Mouse (Mus musculus): ENCODE data around the gene Rgr. TPM values are rescaled to one million over a fixed set of nuclear protein-coding genes. Genes with fewer than 3 reads are reported as not detected.

Gene Rgr
- total and polyA plus RNA-seq, 2 experiments from 2014 or later: not detected

DNA sequence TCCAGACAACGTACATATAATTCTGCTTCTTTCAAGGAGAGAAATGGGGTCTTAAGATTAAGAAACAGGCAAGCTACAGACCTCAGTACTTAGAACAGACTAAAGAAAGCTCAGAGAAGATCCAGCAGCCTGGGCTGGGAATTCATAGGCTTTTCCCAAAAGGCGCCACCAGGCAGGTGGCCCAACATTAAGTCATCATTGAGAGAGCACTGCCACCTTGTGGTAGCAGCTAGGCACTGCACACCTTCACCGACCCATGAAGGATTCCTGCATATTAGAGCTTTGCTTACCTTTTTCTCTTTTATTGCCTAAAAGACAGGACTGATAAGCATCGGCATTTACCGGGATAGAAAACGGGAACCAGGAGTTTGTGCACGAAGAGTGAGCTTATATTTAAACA is 15.5 kb downstream of the Rgr start:
- DNase-seq (ENCODE audit: low spot score) (peak; percentile 69), ATAC-seq (ENCODE audit: insufficient read depth, low read depth) (no peak)
- Histone ChIP-seq H3K4me3 (ENCODE audit: low read depth, low read length) (no peak overlapping the region), H3K9me3 (replicated peaks; ENCODE audit: control insufficient read depth, low read length) (no peaks in the 10 kb centered on the region), H3K27ac (ENCODE audit: low read depth) (no peak overlapping the region), H3K4me1 (ENCODE audit: control insufficient read depth, insufficient read depth) (no peaks in the 10 kb centered on the region), H3K36me3 (replicated peaks; ENCODE audit: control insufficient read depth, insufficient read depth, low read length) (no peaks in the 10 kb centered on the region), H3K27me3 (ENCODE audit: control insufficient read depth, insufficient read depth, low read length) (no peaks in the 10 kb centered on the region), H3K4me2 (ENCODE audit: low read depth, low read length) (no peak overlapping the region), H3K9ac (replicated peaks; ENCODE audit: low read depth, low read length) (no peak overlapping the region)
- WGBS: 14% methylated on average over 7 of the region's 7 CpGs
- TF ChIP-seq CTCF (IDR thresholded peaks at IDR 0.05; ENCODE audit: low read depth) (peak; percentile 86), EP300 (IDR thresholded peaks at IDR 0.05; ENCODE audit: low read depth) (no peak)

DNA sequence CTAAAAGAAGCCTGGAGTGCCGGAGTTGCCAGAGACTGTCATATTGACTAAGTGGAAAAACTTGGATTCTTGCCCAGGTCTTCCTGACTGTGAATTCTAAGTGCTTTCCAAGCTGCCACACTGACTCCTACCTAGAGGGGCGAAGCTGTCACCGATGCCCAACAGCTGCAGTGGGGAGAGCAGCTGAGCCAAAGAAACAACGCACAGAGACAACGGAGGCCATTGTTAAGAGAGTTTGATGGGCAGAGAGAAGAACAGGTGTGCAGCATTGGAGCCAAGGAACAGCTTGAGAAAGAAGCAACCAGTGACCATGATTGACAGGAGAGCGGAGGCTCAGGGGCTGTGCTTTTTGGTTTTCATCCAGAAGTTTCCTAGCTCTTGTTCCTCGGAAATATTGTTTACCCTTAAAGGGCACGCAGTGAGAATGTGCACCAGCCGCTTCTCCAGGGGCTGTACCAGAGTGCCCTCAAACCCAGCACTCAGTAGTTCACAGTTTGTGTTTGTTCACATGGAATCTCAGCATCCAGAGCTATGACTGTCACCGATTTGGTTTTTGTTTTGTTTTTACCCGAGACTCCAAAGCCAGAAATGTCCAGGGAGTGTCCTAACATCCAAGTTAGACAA is 16.2 kb downstream of the Rgr start:
- no peaks in the 10 kb centered on the region for H3K9me3 ChIP-seq (replicated peaks; ENCODE audit: control insufficient read depth, low read length)
- no peak for ATAC-seq (ENCODE audit: insufficient read depth, low read depth)
- no peaks in the 10 kb centered on the region for H3K27me3 ChIP-seq (ENCODE audit: control insufficient read depth, insufficient read depth, low read length)
- no peaks in the 10 kb centered on the region for H3K36me3 ChIP-seq (replicated peaks; ENCODE audit: control insufficient read depth, insufficient read depth, low read length)
- no peak overlapping the region for H3K4me2 ChIP-seq (ENCODE audit: low read depth, low read length)
- no peaks in the 10 kb centered on the region for H3K4me1 ChIP-seq (ENCODE audit: control insufficient read depth, insufficient read depth)
- H3K4me3 ChIP-seq (ENCODE audit: low read depth, low read length): no peak overlapping the region
- TF ChIP-seq CTCF (IDR thresholded peaks at IDR 0.05; ENCODE audit: low read depth): no peak
- H3K9ac ChIP-seq (replicated peaks; ENCODE audit: low read depth, low read length): no peak overlapping the region
- peak; percentile 6 for DNase-seq (ENCODE audit: low spot score)
- no peak overlapping the region for H3K27ac ChIP-seq (ENCODE audit: low read depth)
- 54% methylated on average over 11 of the region's 11 CpGs for WGBS

DNA sequence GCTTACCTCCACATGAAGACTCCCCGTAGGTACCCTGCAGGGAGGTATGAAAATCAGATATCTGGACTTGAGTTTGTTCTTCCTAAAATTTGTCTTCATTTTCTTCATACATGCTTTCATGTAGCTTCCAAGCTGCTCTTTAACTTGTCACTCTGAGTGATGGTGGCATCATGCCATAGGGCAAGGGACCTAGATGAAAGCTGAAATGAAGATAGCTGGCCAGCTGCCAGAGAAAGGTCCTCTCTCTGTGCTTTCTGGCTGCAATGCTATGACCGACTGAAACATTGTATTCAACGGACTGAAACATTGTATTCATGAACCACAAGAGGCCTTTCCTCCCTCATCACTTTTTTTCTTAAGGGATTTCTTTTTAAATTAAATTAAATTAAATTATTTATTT is 20.2 kb downstream of the Rgr start:
- no peak overlapping the region for H3K27ac ChIP-seq (ENCODE audit: low read depth)
- 68% methylated on average over 3 of the region's 3 CpGs for WGBS
- TF ChIP-seq EP300 (IDR thresholded peaks at IDR 0.05; ENCODE audit: low read depth) (no peak), CTCF (IDR thresholded peaks at IDR 0.05; ENCODE audit: low read depth) (no peak)

DNA sequence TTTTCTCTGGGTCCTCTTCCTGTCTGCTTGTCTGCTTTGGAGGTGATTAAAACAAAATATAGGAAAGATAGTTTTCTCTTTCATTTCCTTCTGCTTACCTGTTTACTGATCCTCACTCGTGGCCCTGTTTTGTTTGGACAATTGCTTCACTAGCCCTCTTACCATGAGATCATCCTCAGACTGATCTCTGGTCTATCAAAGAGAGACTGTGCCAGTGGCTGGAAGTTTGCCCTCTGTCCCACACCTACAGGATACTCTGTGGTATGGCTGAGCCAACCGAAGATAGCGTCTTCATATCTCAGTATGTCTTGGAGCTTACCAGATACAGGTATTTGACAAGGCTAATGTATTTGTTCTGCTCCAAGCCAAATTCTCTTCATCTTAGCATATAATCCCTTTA is 20.8 kb downstream of the Rgr start:
- Histone ChIP-seq H3K4me1 (ENCODE audit: control insufficient read depth, insufficient read depth) (no peaks in the 10 kb centered on the region), H3K4me2 (ENCODE audit: low read depth, low read length) (no peak overlapping the region), H3K9me3 (replicated peaks; ENCODE audit: control insufficient read depth, low read length) (no peaks in the 10 kb centered on the region), H3K36me3 (replicated peaks; ENCODE audit: control insufficient read depth, insufficient read depth, low read length) (no peaks in the 10 kb centered on the region), H3K9ac (replicated peaks; ENCODE audit: low read depth, low read length) (no peak overlapping the region), H3K27ac (ENCODE audit: low read depth) (no peak overlapping the region), H3K4me3 (ENCODE audit: low read depth, low read length) (no peak overlapping the region), H3K27me3 (ENCODE audit: control insufficient read depth, insufficient read depth, low read length) (no peaks in the 10 kb centered on the region)
- 83% methylated on average over 3 of the region's 3 CpGs for WGBS
- DNase-seq (ENCODE audit: low spot score): no peak
- ATAC-seq (ENCODE audit: insufficient read depth, low read depth): no peak
- TF ChIP-seq CTCF (IDR thresholded peaks at IDR 0.05; ENCODE audit: low read depth) (no peak), EP300 (IDR thresholded peaks at IDR 0.05; ENCODE audit: low read depth) (no peak)

More for the DNA sequence above, 20.2 kb downstream of the Rgr start:
- no peak for DNase-seq (ENCODE audit: low spot score)
- no peak for ATAC-seq (ENCODE audit: insufficient read depth, low read depth)
- H3K4me2 ChIP-seq (ENCODE audit: low read depth, low read length): no peak overlapping the region
- H3K9ac ChIP-seq (replicated peaks; ENCODE audit: low read depth, low read length): no peak overlapping the region
- H3K4me3 ChIP-seq (ENCODE audit: low read depth, low read length): no peak overlapping the region
- no peaks in the 10 kb centered on the region for H3K4me1 ChIP-seq (ENCODE audit: control insufficient read depth, insufficient read depth)
- no peaks in the 10 kb centered on the region for H3K27me3 ChIP-seq (ENCODE audit: control insufficient read depth, insufficient read depth, low read length)
- H3K9me3 ChIP-seq (replicated peaks; ENCODE audit: control insufficient read depth, low read length): no peaks in the 10 kb centered on the region
- no peaks in the 10 kb centered on the region for H3K36me3 ChIP-seq (replicated peaks; ENCODE audit: control insufficient read depth, insufficient read depth, low read length)

DNA sequence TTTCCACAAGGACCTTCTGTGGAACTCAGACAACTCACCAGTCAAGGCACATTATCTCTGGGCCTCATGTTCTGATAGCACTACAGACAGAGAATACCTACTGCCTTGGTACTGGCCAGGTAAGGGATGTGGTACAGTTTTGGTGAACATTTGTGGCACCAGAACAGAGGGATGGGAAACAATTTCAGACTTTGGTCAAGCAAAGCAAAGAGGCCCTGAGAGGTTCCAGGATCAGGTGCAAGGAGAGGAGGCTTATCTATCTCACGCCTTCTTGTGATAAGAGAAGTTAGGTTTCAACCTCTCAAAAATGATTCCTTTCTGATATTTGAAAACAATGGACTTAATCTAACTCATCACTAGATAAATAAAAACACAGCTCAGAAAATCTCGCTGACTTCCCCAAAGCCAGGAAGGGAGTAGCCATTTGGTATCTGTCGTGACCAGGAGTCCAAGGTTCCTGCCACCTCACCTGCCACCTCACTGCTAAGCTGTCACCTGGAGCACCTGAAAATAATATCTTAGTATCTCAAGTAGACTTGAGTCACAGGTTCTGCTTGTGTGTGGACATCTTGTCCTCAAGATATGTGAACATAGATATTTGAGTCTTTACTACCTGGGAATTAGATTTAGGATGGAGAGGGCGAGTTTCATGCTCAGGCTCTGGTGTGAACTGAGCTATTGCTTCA is 21.4 kb downstream of the Rgr start:
- 57% methylated on average over 4 of the region's 4 CpGs for WGBS
- H3K4me3 ChIP-seq (ENCODE audit: low read depth, low read length): no peak overlapping the region
- ATAC-seq (ENCODE audit: insufficient read depth, low read depth): no peak

More for the DNA sequence above, 21.4 kb downstream of the Rgr start:
- TF ChIP-seq CTCF (IDR thresholded peaks at IDR 0.05; ENCODE audit: low read depth) (no peak), EP300 (IDR thresholded peaks at IDR 0.05; ENCODE audit: low read depth) (no peak)
- Histone ChIP-seq H3K9me3 (replicated peaks; ENCODE audit: control insufficient read depth, low read length) (no peaks in the 10 kb centered on the region), H3K27ac (ENCODE audit: low read depth) (no peak overlapping the region), H3K4me1 (ENCODE audit: control insufficient read depth, insufficient read depth) (no peaks in the 10 kb centered on the region), H3K4me2 (ENCODE audit: low read depth, low read length) (no peak overlapping the region), H3K36me3 (replicated peaks; ENCODE audit: control insufficient read depth, insufficient read depth, low read length) (no peaks in the 10 kb centered on the region), H3K9ac (replicated peaks; ENCODE audit: low read depth, low read length) (no peak overlapping the region), H3K27me3 (ENCODE audit: control insufficient read depth, insufficient read depth, low read length) (no peaks in the 10 kb centered on the region)
- no peak for DNase-seq (ENCODE audit: low spot score)
